Mouse (Mus musculus): ENCODE data around the gene Rack1. TPM values are rescaled to one million over a fixed set of nuclear protein-coding genes. Genes with fewer than 3 reads are reported as not detected.

Rack1 gene
- polyA plus RNA-seq, 1 experiment, result 2,313 TPM

GRCm38 (mm10) chr11:48837310-48838180 lies 37.4 kb downstream of the Rack1 start:
- Histone ChIP-seq H3K27ac (ENCODE audit: control insufficient read depth, insufficient read depth, low read depth, low read length, poor library complexity) (peak overlapping the region; percentile 57), H3K4me3 (replicated peaks; ENCODE audit: control insufficient read depth, low read depth, low read length) (peak overlapping the region; percentile 78), H3K4me1 (ENCODE audit: control insufficient read depth, insufficient read depth, low read length) (peaks cover 1% of the 10 kb centered on the region; the same call in 1 of the 2 replicates)
- TF ChIP-seq POLR2A (IDR thresholded peaks at IDR 0.05; ENCODE audit: borderline replicate concordance, control insufficient read depth, low read depth, low read length) (no peak), CTCF (IDR thresholded peaks at IDR 0.05; ENCODE audit: control insufficient read depth, insufficient read depth, low read length) (no peak)
- WGBS, result under 1% methylated on average over 77 of the region's 77 CpGs

DNA sequence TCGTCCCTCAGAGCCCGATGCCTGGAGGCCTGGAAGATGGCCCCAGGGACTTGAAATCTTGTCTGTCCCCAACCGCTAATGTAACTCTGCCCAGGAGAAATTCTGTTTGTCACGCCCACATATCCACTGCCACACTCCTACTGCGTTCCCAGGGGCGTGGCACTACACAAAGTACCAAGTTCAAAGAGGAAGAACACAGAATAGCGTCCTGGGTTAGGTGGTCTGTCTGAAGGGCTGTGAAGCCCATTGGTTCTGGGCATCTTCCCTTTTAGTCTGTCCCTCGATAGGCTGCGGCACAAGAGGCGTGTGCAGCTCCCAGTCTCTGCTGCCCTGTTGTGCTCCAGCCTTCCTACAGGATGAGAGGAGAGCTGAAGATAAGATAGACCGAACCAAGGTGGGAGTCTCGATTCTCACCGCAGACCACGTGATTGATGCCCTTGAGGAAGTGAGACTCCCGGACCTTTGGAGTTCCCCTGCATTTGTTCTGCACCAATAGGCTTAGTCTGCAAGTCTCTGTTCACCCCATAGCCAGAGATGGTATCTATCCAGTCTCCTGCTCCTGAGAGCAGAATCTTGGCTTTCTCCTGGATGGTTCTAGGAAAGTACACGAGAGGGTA lies 38.2 kb downstream of the Rack1 start:
- H3K27ac ChIP-seq (ENCODE audit: control insufficient read depth, insufficient read depth, low read depth, low read length, poor library complexity), result peak overlapping the region; percentile 57
- H3K4me3 ChIP-seq (replicated peaks; ENCODE audit: control insufficient read depth, low read depth, low read length), result peak overlapping the region; percentile 78
- peaks cover 1% of the 10 kb centered on the region; the same call in 1 of the 2 replicates for H3K4me1 ChIP-seq (ENCODE audit: control insufficient read depth, insufficient read depth, low read length)
- under 1% methylated on average over 16 of the region's 16 CpGs for WGBS
- 0 out of 2 replicates have a peak, but pooled peaks have one; percentile 4 for TF ChIP-seq CTCF (IDR thresholded peaks at IDR 0.05; ENCODE audit: control insufficient read depth, insufficient read depth, low read length)
- TF ChIP-seq POLR2A (IDR thresholded peaks at IDR 0.05; ENCODE audit: borderline replicate concordance, control insufficient read depth, low read depth, low read length), result no peak

GRCm38 (mm10) chr11:48838879-48839680 lies 38.9 kb downstream of the Rack1 start:
- peaks cover 1% of the 10 kb centered on the region; the same call in 1 of the 2 replicates for H3K4me1 ChIP-seq (ENCODE audit: control insufficient read depth, insufficient read depth, low read length)
- no peak overlapping the region for H3K4me3 ChIP-seq (replicated peaks; ENCODE audit: control insufficient read depth, low read depth, low read length)
- no peak for TF ChIP-seq POLR2A (IDR thresholded peaks at IDR 0.05; ENCODE audit: borderline replicate concordance, control insufficient read depth, low read depth, low read length)
- TF ChIP-seq CTCF (IDR thresholded peaks at IDR 0.05; ENCODE audit: control insufficient read depth, insufficient read depth, low read length), result no peak
- 73% methylated on average over 10 of the region's 10 CpGs for WGBS
- H3K27ac ChIP-seq (ENCODE audit: control insufficient read depth, insufficient read depth, low read depth, low read length, poor library complexity), result no peak overlapping the region

DNA sequence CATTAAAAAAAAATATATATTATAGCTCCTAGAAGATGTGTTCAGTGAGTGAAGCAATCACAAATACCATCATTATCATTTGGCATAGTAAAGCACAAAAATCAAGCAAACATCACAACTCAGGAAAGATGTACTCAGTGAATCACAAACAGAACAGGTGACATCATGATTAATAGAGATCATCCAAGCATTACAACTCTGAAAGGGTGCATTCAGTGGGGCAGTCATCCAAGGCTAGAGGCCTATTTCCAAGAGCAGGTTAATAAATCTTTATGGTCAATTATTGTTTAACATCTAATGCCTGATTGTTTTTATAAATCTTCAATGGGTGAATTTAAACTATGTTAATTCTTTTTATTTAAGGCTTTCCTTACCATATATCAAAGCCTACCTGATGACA lies 40.7 kb downstream of the Rack1 start:
- H3K27ac ChIP-seq (ENCODE audit: control insufficient read depth, insufficient read depth, low read depth, low read length, poor library complexity), result no peak overlapping the region
- TF ChIP-seq CTCF (IDR thresholded peaks at IDR 0.05; ENCODE audit: control insufficient read depth, insufficient read depth, low read length), result no peak
- no peak for TF ChIP-seq POLR2A (IDR thresholded peaks at IDR 0.05; ENCODE audit: borderline replicate concordance, control insufficient read depth, low read depth, low read length)
- peaks cover 1% of the 10 kb centered on the region; the same call in 1 of the 2 replicates for H3K4me1 ChIP-seq (ENCODE audit: control insufficient read depth, insufficient read depth, low read length)
- no peak overlapping the region for H3K4me3 ChIP-seq (replicated peaks; ENCODE audit: control insufficient read depth, low read depth, low read length)

DNA sequence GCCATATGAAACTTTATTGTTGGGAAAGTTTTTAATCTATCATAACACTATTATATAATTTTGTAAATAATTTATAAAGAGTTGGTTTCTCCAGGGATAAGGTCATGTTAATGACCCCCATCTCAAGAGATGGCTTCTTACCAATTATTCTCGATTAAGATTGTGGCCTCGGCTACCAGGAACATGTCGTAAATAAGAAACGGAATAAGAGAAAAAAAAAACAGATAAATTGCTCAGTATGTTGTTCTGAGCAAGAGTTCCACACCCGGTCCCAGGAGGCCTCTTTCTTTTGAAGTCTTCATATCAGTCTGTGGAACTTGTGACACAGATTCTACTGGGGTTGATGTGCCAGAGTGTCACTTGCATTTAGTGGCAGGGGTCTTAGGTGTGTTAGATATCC lies 41.1 kb downstream of the Rack1 start:
- no peak for TF ChIP-seq POLR2A (IDR thresholded peaks at IDR 0.05; ENCODE audit: borderline replicate concordance, control insufficient read depth, low read depth, low read length)
- no peak for TF ChIP-seq CTCF (IDR thresholded peaks at IDR 0.05; ENCODE audit: control insufficient read depth, insufficient read depth, low read length)
- Histone ChIP-seq H3K4me1 (ENCODE audit: control insufficient read depth, insufficient read depth, low read length) (peaks cover 1% of the 10 kb centered on the region; the same call in 1 of the 2 replicates), H3K27ac (ENCODE audit: control insufficient read depth, insufficient read depth, low read depth, low read length, poor library complexity) (no peak overlapping the region), H3K4me3 (replicated peaks; ENCODE audit: control insufficient read depth, low read depth, low read length) (no peak overlapping the region)
- WGBS, result 83% methylated on average over 5 of the region's 5 CpGs

- 70% methylated on average over 4 of the region's 4 CpGs for WGBS
- H3K4me1 ChIP-seq (ENCODE audit: control insufficient read depth, insufficient read depth, low read length), result peaks cover 1% of the 10 kb centered on the region; the same call in 1 of the 2 replicates
- no peak for TF ChIP-seq CTCF (IDR thresholded peaks at IDR 0.05; ENCODE audit: control insufficient read depth, insufficient read depth, low read length)
- no peak for TF ChIP-seq POLR2A (IDR thresholded peaks at IDR 0.05; ENCODE audit: borderline replicate concordance, control insufficient read depth, low read depth, low read length)
- H3K4me3 ChIP-seq (replicated peaks; ENCODE audit: control insufficient read depth, low read depth, low read length), result no peak overlapping the region
- H3K27ac ChIP-seq (ENCODE audit: control insufficient read depth, insufficient read depth, low read depth, low read length, poor library complexity), result no peak overlapping the region
Observed at GRCm38 (mm10) chr11:48842378-48842792, 42.3 kb downstream of the Rack1 start.

DNA sequence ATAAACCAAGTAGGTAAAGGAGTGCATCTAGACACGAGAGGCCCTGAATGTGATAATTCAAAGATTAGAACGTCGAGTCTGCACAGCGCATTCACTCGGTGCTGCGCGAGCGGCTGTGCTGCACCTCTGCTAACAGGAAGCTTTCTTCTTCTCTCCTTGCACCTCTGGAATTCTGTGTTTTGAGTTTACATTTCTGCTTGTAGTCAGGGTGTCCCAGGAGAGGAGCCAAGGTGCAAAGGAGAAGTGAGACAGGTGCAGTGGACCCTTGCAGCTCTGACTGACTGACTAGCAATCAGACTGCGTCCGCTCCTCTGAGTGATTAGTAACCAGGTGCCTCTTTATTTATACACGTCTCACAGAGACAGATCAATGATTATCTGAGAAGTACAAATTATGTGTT lies 43.1 kb downstream of the Rack1 start:
- WGBS, result 83% methylated on average over 11 of the region's 11 CpGs
- peaks cover 1% of the 10 kb centered on the region; the same call in 1 of the 2 replicates for H3K4me1 ChIP-seq (ENCODE audit: control insufficient read depth, insufficient read depth, low read length)
- no peak overlapping the region for H3K27ac ChIP-seq (ENCODE audit: control insufficient read depth, insufficient read depth, low read depth, low read length, poor library complexity)
- H3K4me3 ChIP-seq (replicated peaks; ENCODE audit: control insufficient read depth, low read depth, low read length), result no peak overlapping the region
- no peak for TF ChIP-seq CTCF (IDR thresholded peaks at IDR 0.05; ENCODE audit: control insufficient read depth, insufficient read depth, low read length)
- no peak for TF ChIP-seq POLR2A (IDR thresholded peaks at IDR 0.05; ENCODE audit: borderline replicate concordance, control insufficient read depth, low read depth, low read length)

Data from bone marrow, adult 2 months (tissue).